Mouse (Mus musculus): ENCODE data around the gene Ccdc126.
"Not testable (repeated sequence)": the region's sequence is repeated elsewhere in the genome, so short reads cannot be mapped to it uniquely, and the experiment has no call there.

Ccdc126 gene

DNA sequence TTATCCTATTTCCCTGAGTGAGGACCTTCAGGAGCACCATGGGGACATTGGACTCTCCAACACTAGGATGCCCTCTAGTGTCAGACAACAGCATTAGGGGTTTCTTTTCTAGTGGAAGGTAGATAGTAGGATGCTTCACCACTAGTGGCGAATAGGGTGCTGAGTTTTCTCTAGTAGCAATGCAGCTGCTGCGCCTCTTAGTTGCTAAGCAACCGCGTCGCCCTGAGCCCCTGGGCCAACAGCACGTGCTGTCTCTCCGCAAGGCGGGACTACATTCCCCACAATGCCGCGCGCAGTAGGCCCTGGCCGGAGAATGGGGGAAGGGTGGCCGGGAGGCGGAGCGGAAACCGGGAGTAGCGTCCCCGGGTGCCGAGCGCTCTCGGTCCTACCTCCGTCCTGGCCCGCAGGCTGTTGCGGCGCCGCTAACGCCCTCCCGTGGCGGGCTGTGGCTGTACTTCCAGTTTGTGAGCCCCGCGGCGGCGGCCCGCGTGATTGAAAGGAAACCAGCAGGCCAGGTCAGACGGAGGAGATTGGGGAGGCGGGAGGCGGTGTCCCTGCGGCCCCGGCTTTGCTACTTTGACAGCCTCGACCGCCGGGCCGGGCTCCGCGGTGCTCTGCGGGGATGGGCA is at the start of gene Ccdc126:
Ccdc126 (plus strand) TSS at position 309 of the 629 bp plus-strand sequence.
- DNase-seq (ENCODE audit: low read depth), result peak; percentile 93

DNA sequence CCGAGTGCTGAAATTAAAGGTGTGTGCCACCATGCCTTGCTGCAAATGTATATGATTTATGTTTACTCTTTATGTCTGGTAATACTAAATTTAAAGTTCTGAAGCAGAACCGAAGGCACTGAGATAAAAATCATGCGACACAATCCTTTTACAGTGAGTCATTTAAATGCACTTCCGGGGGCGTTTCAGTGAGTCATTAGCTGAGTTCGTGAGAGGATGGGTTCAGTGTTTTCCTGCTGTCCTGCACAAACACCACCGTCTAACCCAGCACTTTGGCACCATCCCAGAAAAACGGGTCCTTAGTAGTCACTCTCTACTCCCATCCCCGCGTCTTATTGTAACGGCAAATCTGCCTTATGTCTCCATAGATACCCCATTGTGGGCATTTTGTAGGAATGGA is 49.2 kb upstream of the Ccdc126 start:
- no peak for DNase-seq (ENCODE audit: low read depth)

DNA sequence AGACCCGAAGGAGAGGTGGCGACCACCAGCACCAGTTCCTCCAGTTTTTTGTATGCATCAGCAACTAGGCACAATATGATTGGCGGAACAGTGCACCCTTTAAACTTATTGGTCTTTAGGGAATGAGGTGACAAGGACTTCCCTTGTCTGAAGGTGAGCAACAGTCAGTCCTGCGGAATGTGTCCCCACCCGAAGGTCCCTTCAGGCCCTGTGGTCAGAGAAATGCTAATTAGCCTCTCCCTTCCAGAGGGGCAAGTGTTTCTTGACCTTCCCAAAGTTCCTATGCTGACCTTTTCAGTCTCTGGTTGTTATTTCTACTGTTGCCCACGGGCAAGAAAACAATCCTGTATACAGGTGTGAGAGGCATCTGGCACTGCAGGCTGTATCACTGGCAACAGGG is 47.3 kb upstream of the Ccdc126 start:
- no peak for DNase-seq (ENCODE audit: low read depth)

GRCm38 (mm10) chr6:49272863-49273262 is 46.2 kb upstream of the Ccdc126 start:
- DNase-seq (ENCODE audit: low read depth), result no peak

- no peak for DNase-seq (ENCODE audit: low read depth)
Observed at GRCm38 (mm10) chr6:49273934-49274333, 45.1 kb upstream of the Ccdc126 start.

- no peak for DNase-seq (ENCODE audit: low read depth)
Observed at GRCm38 (mm10) chr6:49274416-49275091, 44.5 kb upstream of the Ccdc126 start.

DNA sequence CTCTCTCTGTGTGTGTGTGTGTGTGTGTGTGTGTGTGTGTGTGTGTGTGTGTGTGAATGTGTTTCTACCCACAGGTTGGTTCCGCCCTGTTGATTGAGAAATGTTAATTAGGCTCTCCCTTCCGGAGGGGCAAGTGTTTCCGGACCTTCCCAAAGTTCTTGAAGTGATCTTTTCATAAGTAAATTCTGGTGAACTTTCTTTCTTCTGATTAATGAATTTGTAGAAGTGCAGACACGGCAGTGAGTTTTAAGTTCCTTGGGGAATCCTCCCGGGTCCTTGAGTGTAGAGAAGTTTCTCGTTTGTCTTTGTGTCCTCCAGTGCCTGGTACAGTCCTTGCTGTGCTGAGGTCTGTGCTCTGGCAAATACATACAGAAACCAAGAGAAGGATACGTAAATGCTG is 43.8 kb upstream of the Ccdc126 start:
- no peak for DNase-seq (ENCODE audit: low read depth)

- DNase-seq (ENCODE audit: low read depth), result no peak
Observed at GRCm38 (mm10) chr6:49280942-49281341, 38.1 kb upstream of the Ccdc126 start.

DNA sequence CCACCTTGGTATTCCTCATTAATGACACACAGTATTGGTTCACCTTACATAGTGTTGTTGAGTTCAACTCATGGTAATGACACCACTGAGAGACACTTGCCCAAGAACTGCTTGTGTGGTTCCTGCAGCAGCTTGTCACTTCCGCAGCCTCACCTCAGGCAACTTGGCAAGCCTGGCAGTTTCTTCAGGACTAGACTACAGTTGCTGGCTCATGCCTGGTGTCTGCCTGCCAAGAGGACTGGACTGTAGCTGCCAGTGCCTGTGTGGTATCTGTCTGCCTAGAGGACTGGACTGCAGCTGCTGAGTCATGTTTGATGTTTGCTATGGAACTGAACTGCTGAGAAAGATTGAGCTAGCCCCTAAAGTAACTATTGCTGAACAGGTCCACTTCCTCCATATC is 37.0 kb upstream of the Ccdc126 start:
- no peak for DNase-seq (ENCODE audit: low read depth)

GRCm38 (mm10) chr6:49298286-49298685 is 20.8 kb upstream of the Ccdc126 start:
- DNase-seq (ENCODE audit: low read depth), result no peak

- not testable (repeated sequence) for DNase-seq (ENCODE audit: low read depth)
Observed at GRCm38 (mm10) chr6:49314821-49315220, 4.3 kb upstream of the Ccdc126 start.

GRCm38 (mm10) chr6:49319595-49320315 is 681 bp downstream of the Ccdc126 start:
- no peak for DNase-seq (ENCODE audit: low read depth)

DNA sequence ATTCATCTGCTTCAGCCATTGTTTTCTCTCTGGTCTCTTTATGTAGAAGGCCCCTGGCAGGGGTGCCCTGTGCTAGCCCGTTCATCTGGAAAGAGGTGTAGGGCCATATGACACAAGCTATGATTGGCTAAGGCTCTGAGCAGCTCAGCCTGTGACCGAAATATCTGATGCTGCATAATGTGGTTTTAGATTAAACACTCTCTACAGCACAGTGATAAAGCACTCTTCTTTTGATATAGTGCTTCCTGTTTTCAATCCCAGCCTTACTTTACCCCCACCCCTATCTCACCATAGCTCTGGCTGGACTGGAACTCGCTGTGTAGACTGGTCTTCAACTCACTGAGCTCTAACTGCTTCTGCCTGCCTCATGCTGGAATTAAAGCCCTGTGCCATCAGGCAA is 2.3 kb downstream of the Ccdc126 start:
- no peak for DNase-seq (ENCODE audit: low read depth)

- no peak for DNase-seq (ENCODE audit: low read depth)
Observed at GRCm38 (mm10) chr6:49322056-49322455, 3.0 kb downstream of the Ccdc126 start.

DNA sequence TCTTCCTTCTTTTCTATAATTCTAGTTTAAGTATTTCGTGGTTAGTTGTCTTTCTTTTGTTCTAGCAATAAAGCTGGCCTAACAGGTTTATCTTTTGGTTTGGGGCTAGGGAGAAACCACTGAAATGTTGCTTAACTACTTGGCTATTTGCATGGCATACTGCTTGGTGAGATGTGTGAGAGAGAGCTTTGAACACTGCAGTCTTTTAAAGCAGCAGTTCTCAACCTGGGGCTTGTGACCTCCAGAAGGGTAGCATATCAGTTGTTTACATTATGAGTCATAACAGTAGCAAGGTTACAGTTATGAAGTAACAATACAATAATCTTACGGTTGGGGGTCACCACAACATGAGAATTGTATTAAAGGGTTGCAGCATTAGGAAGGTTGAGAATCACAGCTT is 3.9 kb downstream of the Ccdc126 start:
- no peak for DNase-seq (ENCODE audit: low read depth)

DNA sequence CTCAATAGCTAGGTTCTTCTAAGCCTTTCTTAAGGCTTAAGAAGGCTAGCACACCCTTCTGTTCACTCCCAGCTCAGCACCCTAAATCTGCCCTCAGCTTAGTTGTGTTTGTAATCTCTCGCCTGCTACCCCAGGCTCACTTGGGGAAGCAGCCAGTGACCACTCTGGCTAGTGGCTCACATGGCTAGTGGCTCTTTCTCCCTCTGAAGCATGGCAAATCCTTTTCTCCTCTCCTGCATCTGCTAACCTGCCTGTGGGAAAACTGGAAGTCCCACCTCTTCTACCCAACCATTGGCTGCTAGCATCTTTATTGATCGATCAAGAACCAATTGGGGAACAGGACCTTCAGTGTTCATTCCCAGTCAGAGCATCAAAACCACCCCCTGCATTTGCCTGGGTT is 5.5 kb downstream of the Ccdc126 start:
- DNase-seq (ENCODE audit: low read depth), result no peak

DNA sequence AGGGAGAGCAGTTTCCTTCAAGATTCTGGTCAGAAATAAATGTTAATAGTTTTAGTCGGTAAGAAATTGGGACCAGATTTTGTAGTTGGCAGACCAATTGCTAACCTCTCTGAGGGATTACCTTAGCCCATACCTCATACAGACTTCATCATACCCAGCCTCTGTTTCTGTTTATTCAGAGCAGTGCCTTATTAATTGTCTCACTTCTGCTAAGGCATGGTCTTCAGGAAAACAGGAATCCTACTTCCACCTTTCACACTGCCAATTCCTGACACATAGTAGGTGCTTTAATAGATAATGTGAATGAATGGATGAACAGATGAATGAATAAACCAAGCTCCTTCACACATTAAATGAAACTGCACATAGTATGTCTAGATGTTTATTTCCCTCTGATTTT is 6.2 kb downstream of the Ccdc126 start:
- DNase-seq (ENCODE audit: low read depth), result no peak

DNA sequence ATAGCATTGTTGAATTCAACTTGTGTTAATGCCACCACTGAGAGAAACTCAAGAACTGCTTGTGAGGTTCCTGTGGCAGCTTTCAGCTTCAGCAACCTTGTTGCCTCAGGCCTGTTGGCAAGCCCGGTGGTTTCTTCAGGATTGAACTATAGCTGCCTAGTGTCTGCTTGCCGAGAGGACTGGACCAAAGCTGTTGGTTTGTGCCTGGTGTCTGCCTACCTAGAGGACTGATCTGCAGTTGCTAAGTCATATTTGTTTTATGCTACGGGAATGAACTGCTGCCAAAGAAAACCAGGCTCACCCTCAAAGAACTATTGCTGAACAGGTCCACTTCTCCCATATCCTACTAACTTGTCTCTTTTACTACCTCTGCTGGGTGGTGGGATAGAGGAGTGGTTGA is 7.8 kb downstream of the Ccdc126 start:
- DNase-seq (ENCODE audit: low read depth), result no peak

DNA sequence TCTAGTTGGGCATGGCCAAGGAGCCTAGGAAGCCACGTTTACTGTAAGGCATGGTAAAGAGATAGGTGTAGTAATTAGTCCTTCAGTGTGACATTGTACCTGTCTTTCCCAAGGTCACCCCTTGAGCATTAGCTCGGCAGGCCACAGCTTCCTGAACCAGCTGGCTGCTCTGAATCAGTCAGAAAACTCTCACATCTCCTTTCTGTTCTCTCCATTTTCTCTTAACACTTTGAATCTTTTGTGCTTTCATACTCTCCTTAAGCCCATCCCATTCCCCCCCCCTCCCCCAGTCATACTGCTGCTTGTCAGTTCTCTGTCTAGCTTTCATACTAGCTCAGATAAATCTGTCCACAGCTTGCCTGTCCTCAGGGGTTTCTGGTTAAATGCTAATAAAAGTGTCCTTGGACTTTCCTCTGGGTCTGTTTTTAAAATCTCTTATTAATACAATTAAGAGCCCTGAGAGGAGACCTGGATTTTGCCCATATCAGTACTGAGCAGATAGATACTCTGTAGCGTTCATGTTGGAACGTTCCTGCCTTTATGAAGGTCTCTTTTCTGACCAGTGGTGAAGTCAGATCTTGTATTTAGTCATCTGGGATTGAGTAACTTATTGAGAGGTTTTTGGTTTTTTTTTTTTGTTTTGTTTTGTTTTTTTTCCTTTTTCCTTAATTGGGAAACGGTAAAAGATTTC is 12.4 kb downstream of the Ccdc126 start:
- no peak for DNase-seq (ENCODE audit: low read depth)

GRCm38 (mm10) chr6:49332060-49332370 is 12.9 kb downstream of the Ccdc126 start:
- no peak for DNase-seq (ENCODE audit: low read depth)

DNA sequence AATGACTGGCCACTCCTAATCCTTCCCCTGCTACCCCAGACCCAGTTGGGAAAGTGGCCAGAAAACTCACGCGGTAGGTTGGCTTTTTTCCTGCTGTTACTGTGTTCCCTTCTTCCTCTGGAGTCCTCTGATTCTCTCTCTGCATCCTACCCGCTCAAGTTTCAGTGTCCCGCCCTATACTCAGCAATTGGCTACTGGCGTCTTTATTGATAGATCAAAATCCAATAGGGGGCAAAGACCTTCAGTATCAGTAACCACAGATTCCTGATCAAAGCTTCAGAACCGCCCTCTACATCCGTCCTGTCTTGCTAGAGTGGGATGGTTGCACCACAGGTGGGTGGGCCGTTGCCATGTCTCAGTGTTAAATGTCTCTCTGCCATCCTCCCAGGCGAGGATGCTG is 19.5 kb downstream of the Ccdc126 start:
- DNase-seq (ENCODE audit: low read depth), result no peak

GRCm38 (mm10) chr6:49339145-49339544 is 20.1 kb downstream of the Ccdc126 start:
- no peak for DNase-seq (ENCODE audit: low read depth)

Data from c-Kit-positive CD71-negative TER-119-negative erythroid progenitor cells, embryonic 14.5 days (primary cell).